Mouse (Mus musculus) kidney, adult 2 months (tissue): ENCODE measurements around the gene Flywch1.

ENCODE experiments used
- CTCF ChIP-seq: fragments of 200-500 bp; conservative IDR thresholded peaks from 2 replicates; pipeline ENCODE4 v1.5.1; 2011; ENCODE audit warnings: low read depth, mild to moderate bottlenecking, control low read depth, low read length, moderate library complexity, mixed read lengths; ENCODE audit not compliant: insufficient read depth, insufficient read length
- POLR2A ChIP-seq: fragments of 200-500 bp; IDR thresholded peaks from one replicate; pipeline ENCODE4 v1.6.1; 2011; ENCODE audit warnings: low read depth, low read length, control low read depth

- TF ChIP-seq POLR2A: no peak
- no peak for TF ChIP-seq CTCF
Observed at GRCm38 (mm10) chr17:23746311-23746710, 25.1 kb downstream of the Flywch1 start.
